Mouse (Mus musculus) midbrain, embryonic 12.5 days (tissue): ENCODE data around the gene Snn. TPM values are rescaled to one million over a fixed set of nuclear protein-coding genes. Genes with fewer than 3 reads are reported as not detected.

Experiments
- ATAC-seq: fragments of 200-750 bp; cut with Nextera tagmentation; 2 replicates; pipeline ENCODE4 v1.8.0; 2017; ENCODE audit warnings: low read depth, moderate TSS enrichment, moderate library complexity; ENCODE audit not compliant: low FRiP score
- H3K27ac ChIP-seq: fragments of 300-500 bp; sonication (generic); replicated peaks from 2 replicates; pipeline ENCODE4 v1.5.1; 2016; ENCODE audit warnings: mild to moderate bottlenecking
- H3K27me3 ChIP-seq: fragments of 300-500 bp; sonication (generic); 2 replicates; pipeline ENCODE4 v1.6.1; 2016; ENCODE audit warnings: mild to moderate bottlenecking
- H3K36me3 ChIP-seq: fragments of 300-500 bp; sonication (generic); 2 replicates; pipeline ENCODE4 v1.6.1; 2016
- H3K4me1 ChIP-seq: fragments of 300-500 bp; sonication (generic); 2 replicates; pipeline ENCODE4 v1.6.1; 2016
- H3K4me2 ChIP-seq: fragments of 300-500 bp; sonication (generic); replicated peaks from 2 replicates; pipeline ENCODE4 v1.6.1; 2016; ENCODE audit warnings: mild to moderate bottlenecking, moderate library complexity
- H3K4me3 ChIP-seq: fragments of 300-500 bp; sonication (generic); 2 replicates; pipeline ENCODE4 v1.5.1; 2016; ENCODE audit warnings: mild to moderate bottlenecking
- H3K9ac ChIP-seq: fragments of 300-500 bp; sonication (generic); replicated peaks from 2 replicates; pipeline ENCODE4 v1.6.1; 2016; ENCODE audit warnings: mild to moderate bottlenecking, moderate library complexity
- H3K9me3 ChIP-seq: fragments of 300-500 bp; sonication (generic); 2 replicates; pipeline ENCODE4 v1.6.1; 2016; ENCODE audit warnings: mild to moderate bottlenecking
- WGBS: fragments of 180-500 bp; shearing (Covaris S2); methylation state at CpG from one replicate; pipeline ENCODE4 v1.1.7; 2016; 5-methylcytosine and 5-hydroxymethylcytosine counted together
- polyA plus RNA-seq: library from polyadenylated mRNA; unstranded; fragments of >200 nt; fragmentation: Nextera tagmentation; extraction: Ambion mirVana; gene quantifications from 2 replicates; pipeline ENCODE4 v1.2.1, GENCODE M21; 2016

Snn gene
- polyA plus RNA-seq, 1 experiment from 2014 or later, result 113 TPM

DNA sequence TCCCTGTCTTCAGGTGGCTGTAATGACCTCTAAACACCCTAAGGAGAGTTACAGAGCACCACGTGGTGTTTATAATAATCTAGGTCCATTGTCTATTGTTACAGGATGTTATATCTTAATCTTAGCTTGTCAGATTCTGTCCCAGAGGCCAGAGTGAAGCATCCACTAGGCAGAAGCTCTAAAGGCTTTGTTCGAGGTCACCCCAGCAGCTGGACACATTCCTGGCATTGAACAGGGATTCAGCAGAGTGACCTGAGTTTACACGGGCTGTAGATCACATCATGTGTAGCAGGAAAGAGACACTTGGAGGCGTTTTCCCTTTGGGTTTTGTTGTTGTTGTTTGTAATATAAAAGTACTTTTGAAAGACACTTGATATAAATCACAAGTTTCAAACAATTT lies 31.3 kb downstream of the Snn start:
- Histone ChIP-seq H3K4me2 (no peak overlapping the region), H3K27ac (no peak overlapping the region), H3K9ac (no peak overlapping the region), H3K4me3 (no peak overlapping the region), H3K27me3 (no peaks in the 10 kb centered on the region), H3K36me3 (peaks cover 46% of the 10 kb centered on the region), H3K4me1 (peaks cover 5% of the 10 kb centered on the region; the same call in 1 of the 2 replicates), H3K9me3 (no peaks in the 10 kb centered on the region)
- WGBS, result 71% methylated on average over 4 of the region's 4 CpGs
- no peak for ATAC-seq

DNA sequence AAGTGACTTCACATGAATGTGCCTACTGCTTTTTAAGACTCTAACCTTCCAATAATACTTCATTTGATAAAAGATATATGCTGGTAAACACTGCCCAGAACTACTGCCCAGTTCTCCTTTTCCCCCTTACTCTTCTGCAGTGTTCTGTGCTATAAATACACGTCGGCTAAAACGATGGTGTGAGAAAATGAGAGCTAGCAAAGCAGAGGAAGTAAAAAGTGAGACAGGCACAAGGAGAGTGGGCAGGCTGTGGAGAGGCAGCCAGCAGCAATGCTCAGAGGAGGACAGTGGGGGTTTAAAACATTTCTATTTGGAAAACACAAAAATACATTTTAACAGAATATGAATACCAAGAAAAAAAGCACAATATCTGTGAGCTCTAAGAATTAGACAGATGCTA lies 31.8 kb downstream of the Snn start:
- H3K9ac ChIP-seq, result no peak overlapping the region
- ATAC-seq, result no peak
- no peaks in the 10 kb centered on the region for H3K9me3 ChIP-seq
- no peak overlapping the region for H3K4me2 ChIP-seq
- H3K36me3 ChIP-seq, result peaks cover 42% of the 10 kb centered on the region
- H3K27ac ChIP-seq, result no peak overlapping the region
- WGBS, result 93% methylated on average over 3 of the region's 3 CpGs
- no peak overlapping the region for H3K4me3 ChIP-seq
- H3K4me1 ChIP-seq, result peaks cover under 1% of the 10 kb centered on the region; the same call in 1 of the 2 replicates
- no peaks in the 10 kb centered on the region for H3K27me3 ChIP-seq

DNA sequence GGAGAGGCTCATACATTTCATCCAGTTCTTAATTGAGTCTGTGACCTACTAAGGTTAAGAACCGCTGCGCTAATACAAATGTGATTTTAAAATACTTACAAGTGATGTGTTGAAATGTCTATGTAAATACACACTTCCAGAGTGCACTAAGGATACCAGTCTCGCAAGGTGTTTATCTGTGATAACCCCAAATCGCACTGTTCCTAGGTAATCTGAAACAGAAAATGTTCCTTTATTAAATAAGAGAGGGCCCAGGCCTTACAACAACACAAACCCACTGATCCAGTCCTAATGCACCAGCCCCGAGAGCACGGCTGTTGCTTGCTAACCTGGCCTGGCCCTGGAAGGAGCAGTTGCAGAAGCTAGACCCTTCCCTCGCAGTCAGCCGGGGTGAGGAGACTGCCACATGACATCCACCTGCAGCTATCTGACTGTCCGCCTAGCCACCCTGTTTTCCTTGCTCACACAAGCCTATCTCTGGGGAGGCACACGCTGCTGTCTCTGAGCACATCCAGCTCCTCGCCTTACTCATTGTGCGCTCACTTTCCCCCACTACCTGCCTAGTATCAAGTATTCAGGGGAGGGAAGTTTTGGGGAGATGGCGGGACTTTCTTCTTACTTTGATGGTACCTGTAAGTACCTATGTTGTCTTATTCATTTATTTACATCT lies 33.1 kb downstream of the Snn start:
- Histone ChIP-seq H3K4me1 (no peaks in the 10 kb centered on the region), H3K4me2 (no peak overlapping the region), H3K9me3 (no peaks in the 10 kb centered on the region), H3K36me3 (peaks cover 29% of the 10 kb centered on the region), H3K4me3 (no peak overlapping the region), H3K27ac (no peak overlapping the region), H3K9ac (no peak overlapping the region), H3K27me3 (no peaks in the 10 kb centered on the region)
- no peak for ATAC-seq
- WGBS, result 94% methylated on average over 13 of the region's 13 CpGs

DNA sequence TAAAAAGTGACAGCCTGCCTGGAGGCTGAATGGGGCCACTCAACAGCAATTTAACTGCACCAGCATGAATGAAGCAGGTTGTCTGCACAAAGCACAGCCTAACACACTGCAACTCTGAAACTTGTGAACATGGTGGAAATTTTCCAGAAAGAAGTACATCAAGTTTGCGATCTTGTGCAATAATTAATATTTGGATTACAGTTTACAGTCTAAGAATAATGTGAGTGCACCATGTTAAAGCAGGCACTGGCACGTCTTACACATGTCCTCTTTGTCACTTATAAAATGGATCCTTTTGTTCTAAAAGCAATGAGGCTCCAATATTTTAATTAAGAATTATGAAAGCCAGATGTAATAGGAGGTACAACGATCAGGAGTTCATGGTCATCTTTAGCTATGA lies 36.6 kb downstream of the Snn start:
- WGBS, result 91% methylated on average over 3 of the region's 3 CpGs
- no peaks in the 10 kb centered on the region for H3K4me1 ChIP-seq
- no peak overlapping the region for H3K27ac ChIP-seq
- no peaks in the 10 kb centered on the region for H3K27me3 ChIP-seq
- H3K36me3 ChIP-seq, result no peaks in the 10 kb centered on the region
- H3K4me2 ChIP-seq, result no peak overlapping the region
- no peak overlapping the region for H3K9ac ChIP-seq
- no peak overlapping the region for H3K4me3 ChIP-seq
- no peak for ATAC-seq
- H3K9me3 ChIP-seq, result no peaks in the 10 kb centered on the region

DNA sequence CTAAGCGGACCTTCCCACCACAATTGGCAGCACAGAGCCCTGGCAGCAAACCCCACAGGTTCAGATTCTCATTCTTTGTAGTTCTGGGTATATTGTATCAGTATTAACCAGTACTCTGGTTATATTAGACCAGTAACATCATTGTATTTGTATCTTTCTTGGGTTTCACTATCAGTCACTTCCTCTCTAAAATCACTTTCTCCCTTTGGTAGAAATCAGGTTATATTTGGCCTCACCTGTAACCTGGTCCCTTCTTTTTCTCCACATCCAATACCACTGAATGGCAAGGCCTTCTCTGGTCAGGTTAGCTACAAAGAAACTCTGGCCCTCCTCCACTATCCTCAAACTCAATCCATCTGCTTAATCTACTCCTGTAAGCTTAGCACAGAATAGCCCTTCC lies 44.2 kb downstream of the Snn start:
- Histone ChIP-seq H3K4me3 (no peak overlapping the region), H3K4me2 (no peak overlapping the region), H3K36me3 (peaks cover 7% of the 10 kb centered on the region), H3K9ac (no peak overlapping the region), H3K9me3 (no peaks in the 10 kb centered on the region), H3K27ac (no peak overlapping the region), H3K4me1 (no peaks in the 10 kb centered on the region), H3K27me3 (no peaks in the 10 kb centered on the region)
- ATAC-seq, result no peak
- 86% methylated on average over 1 of the region's 1 CpGs for WGBS

DNA sequence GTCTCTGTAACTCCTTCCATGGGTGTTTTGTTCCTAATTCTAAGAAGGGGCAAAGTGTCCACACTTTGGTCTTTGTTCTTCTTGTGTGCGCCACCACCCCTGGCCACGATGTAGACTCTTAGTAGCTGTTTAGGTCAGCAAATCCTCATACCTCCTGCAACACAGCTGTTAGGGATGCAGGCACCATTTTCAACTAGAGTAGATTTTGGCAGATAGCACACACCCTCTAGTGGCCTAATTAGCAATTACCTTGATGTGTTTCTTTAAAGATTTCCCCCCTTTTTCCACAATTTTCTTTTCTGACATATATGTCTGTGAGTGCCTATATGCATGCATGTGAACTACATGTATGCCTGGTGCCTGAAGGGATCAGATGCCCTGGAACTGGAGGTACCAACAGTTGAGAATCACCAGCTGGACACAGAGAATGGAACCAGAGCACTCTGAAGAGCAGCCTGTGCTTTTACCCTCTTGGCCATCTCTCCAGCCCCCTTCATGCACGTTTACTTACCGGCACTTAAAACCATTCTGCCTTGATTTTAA lies 48.5 kb downstream of the Snn start:
- no peak overlapping the region for H3K9ac ChIP-seq
- ATAC-seq, result no peak
- H3K27ac ChIP-seq, result no peak overlapping the region
- H3K9me3 ChIP-seq, result no peaks in the 10 kb centered on the region
- no peaks in the 10 kb centered on the region for H3K4me1 ChIP-seq
- H3K36me3 ChIP-seq, result peaks cover 4% of the 10 kb centered on the region; the same call in 1 of the 2 replicates
- H3K4me2 ChIP-seq, result no peak overlapping the region
- WGBS, result 80% methylated on average over 4 of the region's 4 CpGs
- H3K27me3 ChIP-seq, result no peaks in the 10 kb centered on the region
- no peak overlapping the region for H3K4me3 ChIP-seq

DNA sequence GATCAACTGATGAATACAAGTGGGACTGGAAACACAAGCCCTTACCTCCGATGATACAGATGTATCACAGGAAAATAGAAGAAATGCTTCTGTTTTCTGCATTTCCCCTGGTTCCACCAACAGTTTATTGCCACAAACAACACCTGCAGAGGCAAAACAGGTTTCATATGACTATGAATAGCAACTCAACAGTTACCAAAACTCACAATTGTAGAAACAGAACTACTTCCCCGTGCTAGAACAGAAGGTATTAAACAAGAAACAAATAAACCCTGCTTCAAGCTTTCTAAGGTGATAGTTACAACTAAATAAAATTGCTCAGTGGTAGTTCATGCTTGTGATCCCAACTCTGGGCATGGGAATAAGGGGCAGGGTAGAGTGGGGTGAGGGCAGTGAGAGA lies 61.9 kb downstream of the Snn start:
- H3K4me1 ChIP-seq, result no peaks in the 10 kb centered on the region
- peaks cover 30% of the 10 kb centered on the region; the same call in 1 of the 2 replicates for H3K36me3 ChIP-seq
- H3K9ac ChIP-seq, result no peak overlapping the region
- no peaks in the 10 kb centered on the region for H3K27me3 ChIP-seq
- no peak overlapping the region for H3K4me3 ChIP-seq
- no peak overlapping the region for H3K27ac ChIP-seq
- H3K4me2 ChIP-seq, result no peak overlapping the region
- WGBS, result 93% methylated on average over 2 of the region's 2 CpGs
- H3K9me3 ChIP-seq, result no peaks in the 10 kb centered on the region
- no peak for ATAC-seq

DNA sequence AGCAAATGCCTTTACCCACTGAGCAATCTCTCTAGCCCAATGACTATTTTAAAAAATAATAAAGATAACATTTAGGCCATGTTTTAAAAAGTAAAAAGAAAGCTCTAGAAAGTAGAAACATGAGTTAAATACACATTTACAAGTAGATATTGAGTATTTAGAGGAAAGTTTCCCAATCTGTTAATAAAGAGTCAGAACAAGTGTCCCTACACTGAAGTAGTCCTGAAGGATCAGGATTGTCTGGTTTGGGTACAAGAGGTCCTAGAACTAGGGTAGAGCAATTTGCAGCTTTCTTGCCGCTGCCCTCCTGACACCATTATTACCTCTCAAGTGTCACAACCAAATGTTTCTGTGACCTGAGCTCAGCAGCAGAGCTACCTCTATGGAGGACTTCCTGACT lies 63.4 kb downstream of the Snn start:
- ATAC-seq, result no peak
- no peak overlapping the region for H3K4me3 ChIP-seq
- WGBS, result 91% methylated on average over 1 of the region's 1 CpGs
- H3K4me2 ChIP-seq, result no peak overlapping the region
- no peaks in the 10 kb centered on the region for H3K4me1 ChIP-seq
- no peak overlapping the region for H3K27ac ChIP-seq
- H3K27me3 ChIP-seq, result no peaks in the 10 kb centered on the region
- peaks cover 38% of the 10 kb centered on the region; the same call in 1 of the 2 replicates for H3K36me3 ChIP-seq
- no peaks in the 10 kb centered on the region for H3K9me3 ChIP-seq
- no peak overlapping the region for H3K9ac ChIP-seq

Other genes starting within 250 kb of the Snn start
- not detected in 2 replicates for gene Gm11172, start 248.0 kb upstream of the Snn start, polyA plus RNA-seq
- gene Rmi2, start 225.9 kb upstream of the Snn start, polyA plus RNA-seq, result 2.8 and 3.5 TPM in 2 replicates
- 39.5 and 42.4 TPM in 2 replicates for gene Litaf, start 5.2 kb downstream of the Snn start, polyA plus RNA-seq
- 30.5 and 31.5 TPM in 2 replicates for gene Txndc11, start 73.7 kb downstream of the Snn start, polyA plus RNA-seq
- gene Zc3h7a, start 115.4 kb downstream of the Snn start, polyA plus RNA-seq, result 103 and 106 TPM in 2 replicates
- 205 and 209 TPM in 2 replicates for gene Rsl1d1, start 142.4 kb downstream of the Snn start, polyA plus RNA-seq
- gene Gspt1, start 193.4 kb downstream of the Snn start, polyA plus RNA-seq, result 92.9 and 106 TPM in 2 replicates